Mouse (Mus musculus): ENCODE data around the gene Asprv1. TPM values are rescaled to one million over a fixed set of nuclear protein-coding genes. Genes with fewer than 3 reads are reported as not detected.
A peak's percentile ranks its signal among the peaks of the same experiment; 100 is the strongest.

The Asprv1 gene
- 1 to 10 TPM in 7 of 26 experiments, under 1 TPM in 12, not detected in 7; 0.43 to 2.2 (median 0.89) TPM for total RNA-seq (2018; cell fraction: chromatin; rRNA removed)
- total RNA-seq (2018; cell fraction: cytosol; rRNA removed): under 1 TPM in 14 of 26 experiments, not detected in 12; 0.07 to 0.66 (median 0.19) TPM
- 1 to 10 TPM in 7 of 26 experiments, under 1 TPM in 11, not detected in 8; 0.40 to 2.0 (median 0.75) TPM for total RNA-seq (2018; cell fraction: nucleus; rRNA removed)
- 0.14 to 0.17 TPM in 2 of 3 replicates, not detected in the other for polyA plus RNA-seq (2018)

GRCm38 (mm10) chr6:86627946-86628345 lies at the start of gene Asprv1:
TSS of gene Asprv1 (plus strand) at chr6:86628164.
- H3K36me3 ChIP-seq (ENCODE audit: inconsistent target): no peaks in the 10 kb centered on the region
- no peaks in the 10 kb centered on the region for H3K79me2 ChIP-seq (ENCODE audit: inconsistent target)
- no peak within 1 kb of the TSS for H3K27ac ChIP-seq
- 70% methylated on average over 10 of the region's 10 CpGs for WGBS (ENCODE audit: missing documents)
- H3K4me3 ChIP-seq (ENCODE audit: inconsistent target): no peak within 1 kb of the TSS

- H3K36me3 ChIP-seq (ENCODE audit: inconsistent target): no peaks in the 10 kb centered on the region
- H3K27ac ChIP-seq: 0 out of 2 replicates have a peak overlapping the region, but pooled peaks have one; percentile 41
- 78% methylated on average over 2 of the region's 2 CpGs for WGBS (ENCODE audit: missing documents)
- no peaks in the 10 kb centered on the region for H3K79me2 ChIP-seq (ENCODE audit: inconsistent target)
- no peak overlapping the region for H3K4me3 ChIP-seq (ENCODE audit: inconsistent target)
Observed at GRCm38 (mm10) chr6:86578396-86578795, 49.6 kb upstream of the Asprv1 start.

DNA sequence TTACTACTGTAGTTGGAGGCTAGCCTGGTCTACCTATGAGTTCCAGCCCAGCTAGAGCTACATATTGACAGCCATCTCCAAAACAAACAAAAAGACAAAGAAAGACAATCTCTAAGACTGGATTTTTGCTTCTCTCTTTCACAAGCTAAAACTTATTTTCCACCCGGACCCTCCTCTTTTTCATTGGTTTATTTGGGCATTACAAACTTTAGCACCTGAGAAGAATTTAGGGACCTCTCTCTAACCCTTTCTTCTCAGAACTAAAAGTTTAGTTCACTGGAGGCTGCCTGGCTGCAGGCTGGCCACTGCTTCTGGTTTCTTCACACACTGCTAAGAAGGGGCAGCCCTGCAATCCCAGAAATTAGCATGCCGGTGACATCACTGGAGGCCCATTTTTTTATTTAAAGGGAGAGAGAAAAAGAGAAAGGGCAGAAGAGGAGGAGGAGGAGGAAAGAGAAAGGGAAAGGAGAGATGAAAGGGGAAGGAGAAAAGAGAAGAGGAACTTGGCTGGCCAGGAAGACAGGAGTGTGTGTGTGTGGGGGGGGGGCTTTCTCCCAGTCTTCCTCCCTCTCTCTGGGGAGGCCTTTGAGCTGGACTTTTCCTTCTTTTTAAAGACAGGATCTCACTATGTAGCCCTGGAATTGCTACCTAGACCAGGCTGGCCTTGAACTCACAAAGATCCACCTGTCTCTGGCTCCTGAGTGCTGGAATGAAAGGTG lies 48.7 kb upstream of the Asprv1 start:
- H3K27ac ChIP-seq: peak overlapping the region; percentile 41
- H3K4me3 ChIP-seq (ENCODE audit: inconsistent target): no peak overlapping the region
- 35% methylated on average over 2 of the region's 2 CpGs for WGBS (ENCODE audit: missing documents)
- H3K36me3 ChIP-seq (ENCODE audit: inconsistent target): no peaks in the 10 kb centered on the region
- no peaks in the 10 kb centered on the region for H3K79me2 ChIP-seq (ENCODE audit: inconsistent target)

GRCm38 (mm10) chr6:86579926-86580325 lies 48.0 kb upstream of the Asprv1 start:
- Histone ChIP-seq H3K36me3 (ENCODE audit: inconsistent target) (no peaks in the 10 kb centered on the region), H3K27ac (peak overlapping the region; percentile 41; the same call in 1 of the 2 replicates), H3K79me2 (ENCODE audit: inconsistent target) (no peaks in the 10 kb centered on the region), H3K4me3 (ENCODE audit: inconsistent target) (no peak overlapping the region)
- WGBS (ENCODE audit: missing documents): 94% methylated on average over 3 of the region's 3 CpGs

- peak overlapping the region; percentile 98 for H3K27ac ChIP-seq
- H3K79me2 ChIP-seq (ENCODE audit: inconsistent target): no peaks in the 10 kb centered on the region
- no peak overlapping the region for H3K4me3 ChIP-seq (ENCODE audit: inconsistent target)
- WGBS (ENCODE audit: missing documents): 100% methylated on average over 3 of the region's 3 CpGs
- no peaks in the 10 kb centered on the region for H3K36me3 ChIP-seq (ENCODE audit: inconsistent target)
Observed at GRCm38 (mm10) chr6:86583141-86583540, 44.8 kb upstream of the Asprv1 start.

DNA sequence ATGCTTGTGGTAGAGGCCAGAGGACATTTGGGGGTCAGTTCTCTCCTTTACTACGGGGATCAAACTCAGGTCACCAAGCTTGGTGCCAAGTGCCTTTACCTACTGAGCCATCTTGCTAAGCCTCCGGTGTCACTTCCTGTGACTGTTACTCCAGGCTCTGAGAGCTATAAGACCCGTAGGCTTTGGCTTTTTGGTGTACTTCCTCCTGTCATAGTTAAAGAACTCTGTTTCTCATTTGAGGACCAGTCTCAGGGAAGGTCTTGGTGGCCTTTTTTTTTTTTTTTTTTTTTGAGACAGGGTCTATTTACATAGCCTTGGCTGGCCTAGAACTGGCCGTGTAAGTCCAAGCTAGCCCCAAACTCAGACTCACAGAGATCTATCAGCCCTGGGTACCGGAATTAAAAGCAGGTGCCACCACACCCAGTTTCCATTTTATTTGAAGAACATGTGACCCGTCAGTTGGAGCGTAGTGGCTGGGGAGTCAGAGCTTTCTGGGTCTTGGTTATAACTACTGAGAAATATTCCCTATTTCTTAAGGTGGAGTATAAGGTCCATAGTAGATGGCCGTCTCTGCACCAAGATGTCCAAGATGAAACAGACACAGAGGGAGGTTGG lies 44.3 kb upstream of the Asprv1 start:
- Histone ChIP-seq H3K36me3 (ENCODE audit: inconsistent target) (no peaks in the 10 kb centered on the region), H3K27ac (peak overlapping the region; percentile 98), H3K4me3 (ENCODE audit: inconsistent target) (no peak overlapping the region), H3K79me2 (ENCODE audit: inconsistent target) (no peaks in the 10 kb centered on the region)
- 62% methylated on average over 7 of the region's 8 CpGs for WGBS (ENCODE audit: missing documents)

- H3K27ac ChIP-seq: peak overlapping the region; percentile 98
- H3K36me3 ChIP-seq (ENCODE audit: inconsistent target): no peaks in the 10 kb centered on the region
- H3K4me3 ChIP-seq (ENCODE audit: inconsistent target): peak overlapping the region; percentile 7; the same call in 1 of the 2 replicates
- WGBS (ENCODE audit: missing documents): 29% methylated on average over 14 of the region's 14 CpGs
- no peaks in the 10 kb centered on the region for H3K79me2 ChIP-seq (ENCODE audit: inconsistent target)
Observed at GRCm38 (mm10) chr6:86584296-86585015, 43.5 kb upstream of the Asprv1 start.

DNA sequence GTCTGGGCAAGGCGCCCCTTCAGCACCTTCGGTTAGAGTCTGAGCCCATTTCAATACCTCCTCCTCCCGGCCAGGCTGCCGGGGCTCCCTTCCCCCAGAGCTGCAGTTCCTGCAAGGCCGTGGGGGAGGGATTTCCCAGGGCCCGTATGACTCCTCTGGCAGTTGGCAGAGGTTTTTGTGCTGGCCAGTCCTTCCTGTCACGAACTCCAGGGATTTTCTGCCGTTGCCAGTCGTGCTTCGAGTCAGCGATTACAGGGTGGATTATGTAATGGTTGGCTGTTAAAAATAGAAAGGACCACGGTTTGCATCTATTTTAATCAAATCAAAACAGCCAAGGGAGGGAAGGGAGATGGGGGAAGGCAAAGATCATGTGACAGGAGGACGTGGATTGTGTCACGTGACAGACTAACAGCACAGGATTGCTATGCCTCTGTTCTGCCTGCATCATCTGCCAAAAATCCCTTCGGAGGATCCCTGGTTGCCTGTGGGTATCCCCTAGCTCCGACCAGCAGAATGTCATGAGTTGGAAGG lies 42.8 kb upstream of the Asprv1 start:
- Histone ChIP-seq H3K36me3 (ENCODE audit: inconsistent target) (no peaks in the 10 kb centered on the region), H3K79me2 (ENCODE audit: inconsistent target) (no peaks in the 10 kb centered on the region), H3K27ac (peak overlapping the region; percentile 98), H3K4me3 (ENCODE audit: inconsistent target) (peak overlapping the region; percentile 7; the same call in 1 of the 2 replicates)
- WGBS (ENCODE audit: missing documents): 2% methylated on average over 16 of the region's 16 CpGs

GRCm38 (mm10) chr6:86586070-86586469 lies 41.9 kb upstream of the Asprv1 start:
- Histone ChIP-seq H3K79me2 (ENCODE audit: inconsistent target) (no peaks in the 10 kb centered on the region), H3K36me3 (ENCODE audit: inconsistent target) (no peaks in the 10 kb centered on the region), H3K27ac (peak overlapping the region; percentile 98), H3K4me3 (ENCODE audit: inconsistent target) (no peak overlapping the region)
- WGBS (ENCODE audit: missing documents): 78% methylated on average over 5 of the region's 5 CpGs

GRCm38 (mm10) chr6:86588429-86588828 lies 39.5 kb upstream of the Asprv1 start:
- no peaks in the 10 kb centered on the region for H3K79me2 ChIP-seq (ENCODE audit: inconsistent target)
- no peak overlapping the region for H3K27ac ChIP-seq
- WGBS (ENCODE audit: missing documents): 97% methylated on average over 5 of the region's 7 CpGs
- no peaks in the 10 kb centered on the region for H3K36me3 ChIP-seq (ENCODE audit: inconsistent target)
- no peak overlapping the region for H3K4me3 ChIP-seq (ENCODE audit: inconsistent target)

DNA sequence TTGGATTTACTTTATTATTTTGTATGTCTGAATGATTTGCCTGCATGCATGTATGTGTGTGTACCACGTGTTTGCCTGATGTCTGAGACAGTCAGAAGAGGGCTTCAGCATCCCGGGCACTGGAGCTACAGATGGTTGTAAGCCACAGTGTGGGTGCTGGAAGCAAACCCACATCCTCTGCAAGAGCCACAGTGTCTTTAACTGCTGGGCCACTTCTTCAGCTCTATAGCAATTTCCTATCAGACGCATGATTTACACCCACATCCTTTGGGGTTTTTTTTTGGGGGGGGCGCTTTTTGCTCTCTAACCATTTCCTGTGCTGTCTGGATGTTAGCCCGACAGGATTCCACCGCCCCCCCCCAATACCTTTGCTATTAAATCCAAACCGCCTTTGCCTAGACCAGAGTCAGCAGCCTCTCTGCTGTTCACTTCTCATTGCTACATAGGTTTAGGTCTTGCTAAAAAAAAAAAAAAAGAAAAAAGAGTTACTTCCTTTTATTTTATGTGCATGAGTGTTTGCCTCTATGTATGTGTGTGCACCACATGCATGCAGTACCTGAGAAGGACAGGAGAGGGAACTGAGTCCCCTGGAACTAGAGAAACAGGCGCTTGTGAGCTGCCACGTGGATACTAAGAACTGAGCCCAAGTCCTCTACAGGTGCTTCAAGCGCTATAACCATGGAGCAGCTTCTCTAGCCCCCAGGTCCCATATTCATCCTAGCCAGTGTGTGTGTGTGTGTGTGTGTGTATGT lies 34.6 kb upstream of the Asprv1 start:
- Histone ChIP-seq H3K4me3 (ENCODE audit: inconsistent target) (no peak overlapping the region), H3K36me3 (ENCODE audit: inconsistent target) (no peaks in the 10 kb centered on the region), H3K27ac (no peak overlapping the region), H3K79me2 (ENCODE audit: inconsistent target) (no peaks in the 10 kb centered on the region)
- WGBS (ENCODE audit: missing documents): 32% methylated on average over 8 of the region's 10 CpGs

DNA sequence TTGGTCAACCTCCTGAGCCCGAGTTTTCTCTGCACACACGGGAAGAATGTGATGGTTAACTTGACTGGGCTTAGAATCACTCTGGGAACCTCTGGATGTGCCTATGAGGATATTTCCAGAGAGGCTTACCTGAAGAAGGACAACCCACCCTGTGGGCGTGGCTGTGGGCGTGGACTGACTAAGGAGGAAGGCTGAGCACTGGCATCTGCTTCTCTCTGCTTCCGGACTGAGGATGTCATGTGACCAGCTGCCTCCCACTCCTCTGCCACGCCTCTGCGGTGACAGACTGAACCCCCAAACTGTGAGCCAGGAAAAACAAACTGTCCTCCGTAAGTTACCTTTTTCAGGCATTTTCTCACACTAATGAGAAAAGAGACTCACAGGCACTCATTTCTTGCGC lies 33.3 kb upstream of the Asprv1 start:
- H3K4me3 ChIP-seq (ENCODE audit: inconsistent target): no peak overlapping the region
- 89% methylated on average over 9 of the region's 9 CpGs for WGBS (ENCODE audit: missing documents)
- no peaks in the 10 kb centered on the region for H3K79me2 ChIP-seq (ENCODE audit: inconsistent target)
- no peak overlapping the region for H3K27ac ChIP-seq
- no peaks in the 10 kb centered on the region for H3K36me3 ChIP-seq (ENCODE audit: inconsistent target)

DNA sequence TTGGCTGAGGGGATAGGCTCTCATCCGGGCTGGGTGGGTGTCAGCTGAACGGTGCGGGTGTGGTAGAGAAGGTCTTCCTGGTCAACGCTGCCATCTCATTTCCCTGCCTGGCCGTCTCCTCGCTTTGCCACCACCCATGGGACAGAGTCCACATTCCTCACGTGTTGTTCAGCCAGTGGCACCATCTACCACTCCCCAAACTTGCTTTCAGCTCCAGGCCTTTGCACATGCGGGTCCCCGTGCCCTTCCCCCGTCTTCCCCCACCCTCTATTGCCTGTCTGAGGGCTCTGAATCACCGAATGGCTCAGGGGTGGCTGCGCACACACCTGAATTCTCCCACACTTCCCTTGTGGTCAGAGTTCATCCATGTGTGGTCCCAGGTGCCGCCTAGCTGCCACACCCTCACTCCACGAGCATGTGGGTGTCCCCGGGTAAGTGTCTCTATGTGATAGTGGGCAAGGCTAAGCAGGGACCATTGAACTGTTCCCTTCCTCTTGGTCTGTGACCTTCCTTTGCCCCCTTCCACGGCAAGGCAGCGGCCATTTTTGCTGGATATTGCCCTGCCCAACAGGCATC lies 32.0 kb upstream of the Asprv1 start:
- Histone ChIP-seq H3K27ac (no peak overlapping the region), H3K79me2 (ENCODE audit: inconsistent target) (no peaks in the 10 kb centered on the region), H3K4me3 (ENCODE audit: inconsistent target) (no peak overlapping the region), H3K36me3 (ENCODE audit: inconsistent target) (no peaks in the 10 kb centered on the region)
- WGBS (ENCODE audit: missing documents): 88% methylated on average over 16 of the region's 17 CpGs
